Mouse (Mus musculus) heart, postnatal 0 days (tissue): ENCODE measurements around the gene Tmem42.

Experiments used
- CTCF ChIP-seq: IDR thresholded peaks from 2 replicates; pipeline ENCODE4 v1.5.1; 2016; ENCODE audit warnings: antibody characterized with exemption, control low read depth, low read depth
- EP300 ChIP-seq: IDR thresholded peaks from 2 replicates; pipeline ENCODE4 v1.6.1; 2016; ENCODE audit warnings: antibody characterized with exemption, low read depth

GRCm38 (mm10) chr9:123020995-123021631 lies at the start of gene Tmem42:
- TF ChIP-seq CTCF (no peak), EP300 (no peak)
